Mouse (Mus musculus): ENCODE data around the gene Pakap.

Pakap gene

GRCm38 (mm10) chr4:57622816-57623215 is 54.8 kb downstream of the Pakap start:
- DNase-seq (ENCODE audit: extremely low read depth, insufficient read length, low spot score), result no peak

- no peak for DNase-seq (ENCODE audit: extremely low read depth, insufficient read length, low spot score)
These were observed 56.8 kb downstream of the Pakap start for GRCm38 (mm10) chr4:57624819-57625218.

- DNase-seq (ENCODE audit: extremely low read depth, insufficient read length, low spot score), result no peak
These were observed 57.3 kb downstream of the Pakap start for GRCm38 (mm10) chr4:57625306-57625705.

- DNase-seq (ENCODE audit: extremely low read depth, insufficient read length, low spot score), result no peak
These were observed 57.8 kb downstream of the Pakap start for GRCm38 (mm10) chr4:57625756-57626155.

- DNase-seq (ENCODE audit: extremely low read depth, insufficient read length, low spot score), result no peak
These were observed 58.9 kb downstream of the Pakap start for GRCm38 (mm10) chr4:57626921-57627320.

- no peak for DNase-seq (ENCODE audit: extremely low read depth, insufficient read length, low spot score)
These were observed 64.4 kb downstream of the Pakap start for GRCm38 (mm10) chr4:57632386-57632785.

- DNase-seq (ENCODE audit: extremely low read depth, insufficient read length, low spot score), result no peak
These were observed 65.1 kb downstream of the Pakap start for GRCm38 (mm10) chr4:57633052-57633451.

- DNase-seq (ENCODE audit: extremely low read depth, insufficient read length, low spot score), result peak; percentile 29
These were observed 67.0 kb downstream of the Pakap start for GRCm38 (mm10) chr4:57634956-57635355.

- peak; percentile 31 for DNase-seq (ENCODE audit: extremely low read depth, insufficient read length, low spot score)
These were observed 69.0 kb downstream of the Pakap start for GRCm38 (mm10) chr4:57636782-57637482.

GRCm38 (mm10) chr4:57637636-57638386 is 69.8 kb downstream of the Pakap start:
- DNase-seq (ENCODE audit: extremely low read depth, insufficient read length, low spot score), result no peak

- DNase-seq (ENCODE audit: extremely low read depth, insufficient read length, low spot score), result no peak
These were observed 71.0 kb downstream of the Pakap start for GRCm38 (mm10) chr4:57638941-57639340.

- no peak for DNase-seq (ENCODE audit: extremely low read depth, insufficient read length, low spot score)
These were observed 72.2 kb downstream of the Pakap start for GRCm38 (mm10) chr4:57640222-57640621.

GRCm38 (mm10) chr4:57640971-57641370 is 73.0 kb downstream of the Pakap start:
- DNase-seq (ENCODE audit: extremely low read depth, insufficient read length, low spot score), result no peak

GRCm38 (mm10) chr4:57650994-57651393 is 83.0 kb downstream of the Pakap start:
- no peak for DNase-seq (ENCODE audit: extremely low read depth, insufficient read length, low spot score)

- DNase-seq (ENCODE audit: extremely low read depth, insufficient read length, low spot score), result no peak
These were observed 83.6 kb downstream of the Pakap start for GRCm38 (mm10) chr4:57651547-57651946.

- DNase-seq (ENCODE audit: extremely low read depth, insufficient read length, low spot score), result peak; percentile 42
These were observed 84.4 kb downstream of the Pakap start for GRCm38 (mm10) chr4:57652185-57652904.

GRCm38 (mm10) chr4:57655966-57656365 is 88.0 kb downstream of the Pakap start:
- DNase-seq (ENCODE audit: extremely low read depth, insufficient read length, low spot score), result no peak

- DNase-seq (ENCODE audit: extremely low read depth, insufficient read length, low spot score), result no peak
These were observed 88.4 kb downstream of the Pakap start for GRCm38 (mm10) chr4:57656388-57656787.

GRCm38 (mm10) chr4:57656861-57657260 is 88.9 kb downstream of the Pakap start:
- DNase-seq (ENCODE audit: extremely low read depth, insufficient read length, low spot score), result no peak

GRCm38 (mm10) chr4:57660470-57660869 is 92.5 kb downstream of the Pakap start:
- no peak for DNase-seq (ENCODE audit: extremely low read depth, insufficient read length, low spot score)

- DNase-seq (ENCODE audit: extremely low read depth, insufficient read length, low spot score), result peak; percentile 72
These were observed 98.1 kb downstream of the Pakap start for GRCm38 (mm10) chr4:57666101-57666500.
